Mouse (Mus musculus): ENCODE results near the gene Shb. TPM values are rescaled to one million over a fixed set of nuclear protein-coding genes. Genes with fewer than 3 reads are reported as not detected.

Gene Shb
- polyA plus RNA-seq, 1 experiment from 2014 or later: 8.2 TPM

GRCm38 (mm10) chr4:45478178-45478577 lies 54.1 kb downstream of the Shb start:
- Histone ChIP-seq H3K4me2 (ENCODE audit: low read depth, low read length, severe bottlenecking) (no peak overlapping the region), H3K9me3 (ENCODE audit: control insufficient read depth, low read length) (no peaks in the 10 kb centered on the region), H3K36me3 (ENCODE audit: control insufficient read depth, insufficient read depth, low read length) (no peaks in the 10 kb centered on the region), H3K27ac (ENCODE audit: low read depth, low read length) (no peak overlapping the region), H3K9ac (ENCODE audit: low read length) (no peak overlapping the region), H3K4me3 (ENCODE audit: low read depth, low read length) (no peak overlapping the region), H3K27me3 (ENCODE audit: control insufficient read depth, insufficient read depth, low read length) (no peaks in the 10 kb centered on the region), H3K4me1 (replicated peaks; ENCODE audit: control insufficient read depth, insufficient read depth, low read length) (peaks cover 30% of the 10 kb centered on the region)
- ATAC-seq (replicated peaks; ENCODE audit: low FRiP score): 0 out of 2 replicates have a peak, but pooled peaks have one; percentile 36
- 30% methylated on average over 7 of the region's 7 CpGs for WGBS
- no peak for DNase-seq (ENCODE audit: low spot score)

GRCm38 (mm10) chr4:45477047-45477446 lies 55.2 kb downstream of the Shb start:
- Histone ChIP-seq H3K36me3 (ENCODE audit: control insufficient read depth, insufficient read depth, low read length) (no peaks in the 10 kb centered on the region), H3K4me1 (replicated peaks; ENCODE audit: control insufficient read depth, insufficient read depth, low read length) (peaks cover 31% of the 10 kb centered on the region), H3K9ac (ENCODE audit: low read length) (no peak overlapping the region), H3K4me2 (ENCODE audit: low read depth, low read length, severe bottlenecking) (no peak overlapping the region), H3K9me3 (ENCODE audit: control insufficient read depth, low read length) (no peaks in the 10 kb centered on the region), H3K27me3 (ENCODE audit: control insufficient read depth, insufficient read depth, low read length) (no peaks in the 10 kb centered on the region), H3K27ac (ENCODE audit: low read depth, low read length) (no peak overlapping the region), H3K4me3 (ENCODE audit: low read depth, low read length) (no peak overlapping the region)
- no peak for ATAC-seq (replicated peaks; ENCODE audit: low FRiP score)
- DNase-seq (ENCODE audit: low spot score): no peak
- 88% methylated on average over 3 of the region's 3 CpGs for WGBS

GRCm38 (mm10) chr4:45474832-45475231 lies 57.4 kb downstream of the Shb start:
- no peak overlapping the region for H3K9ac ChIP-seq (ENCODE audit: low read length)
- no peak overlapping the region for H3K4me2 ChIP-seq (ENCODE audit: low read depth, low read length, severe bottlenecking)
- no peak overlapping the region for H3K27ac ChIP-seq (ENCODE audit: low read depth, low read length)
- no peaks in the 10 kb centered on the region for H3K9me3 ChIP-seq (ENCODE audit: control insufficient read depth, low read length)
- ATAC-seq (replicated peaks; ENCODE audit: low FRiP score) (no peak), DNase-seq (ENCODE audit: low spot score) (no peak)
- no peaks in the 10 kb centered on the region for H3K27me3 ChIP-seq (ENCODE audit: control insufficient read depth, insufficient read depth, low read length)
- H3K4me1 ChIP-seq (replicated peaks; ENCODE audit: control insufficient read depth, insufficient read depth, low read length): peaks cover 28% of the 10 kb centered on the region
- WGBS: 92% methylated on average over 5 of the region's 5 CpGs
- H3K36me3 ChIP-seq (ENCODE audit: control insufficient read depth, insufficient read depth, low read length): no peaks in the 10 kb centered on the region
- H3K4me3 ChIP-seq (ENCODE audit: low read depth, low read length): no peak overlapping the region

GRCm38 (mm10) chr4:45474131-45474530 lies 58.1 kb downstream of the Shb start:
- Histone ChIP-seq H3K4me3 (ENCODE audit: low read depth, low read length) (no peak overlapping the region), H3K27ac (ENCODE audit: low read depth, low read length) (no peak overlapping the region), H3K4me1 (replicated peaks; ENCODE audit: control insufficient read depth, insufficient read depth, low read length) (peaks cover 24% of the 10 kb centered on the region), H3K36me3 (ENCODE audit: control insufficient read depth, insufficient read depth, low read length) (no peaks in the 10 kb centered on the region), H3K27me3 (ENCODE audit: control insufficient read depth, insufficient read depth, low read length) (no peaks in the 10 kb centered on the region), H3K9me3 (ENCODE audit: control insufficient read depth, low read length) (no peaks in the 10 kb centered on the region), H3K4me2 (ENCODE audit: low read depth, low read length, severe bottlenecking) (no peak overlapping the region), H3K9ac (ENCODE audit: low read length) (no peak overlapping the region)
- ATAC-seq (replicated peaks; ENCODE audit: low FRiP score) (no peak), DNase-seq (ENCODE audit: low spot score) (no peak)
- WGBS: 96% methylated on average over 4 of the region's 4 CpGs

- Histone ChIP-seq H3K36me3 (ENCODE audit: control insufficient read depth, insufficient read depth, low read length) (no peaks in the 10 kb centered on the region), H3K27me3 (ENCODE audit: control insufficient read depth, insufficient read depth, low read length) (no peaks in the 10 kb centered on the region), H3K4me3 (ENCODE audit: low read depth, low read length) (no peak overlapping the region), H3K9ac (ENCODE audit: low read length) (no peak overlapping the region), H3K9me3 (ENCODE audit: control insufficient read depth, low read length) (no peaks in the 10 kb centered on the region), H3K4me2 (ENCODE audit: low read depth, low read length, severe bottlenecking) (no peak overlapping the region), H3K4me1 (replicated peaks; ENCODE audit: control insufficient read depth, insufficient read depth, low read length) (peaks cover 15% of the 10 kb centered on the region), H3K27ac (ENCODE audit: low read depth, low read length) (no peak overlapping the region)
- WGBS: 50% methylated on average over 11 of the region's 11 CpGs
- ATAC-seq (replicated peaks; ENCODE audit: low FRiP score) (no peak; the same call in 1 of the 2 replicates), DNase-seq (ENCODE audit: low spot score) (no peak)
Measured at GRCm38 (mm10) chr4:45473129-45473528, 59.1 kb downstream of the Shb start.

GRCm38 (mm10) chr4:45472706-45473105 lies 59.6 kb downstream of the Shb start:
- Histone ChIP-seq H3K27ac (ENCODE audit: low read depth, low read length) (no peak overlapping the region), H3K4me1 (replicated peaks; ENCODE audit: control insufficient read depth, insufficient read depth, low read length) (peaks cover 13% of the 10 kb centered on the region), H3K9me3 (ENCODE audit: control insufficient read depth, low read length) (no peaks in the 10 kb centered on the region), H3K4me3 (ENCODE audit: low read depth, low read length) (no peak overlapping the region), H3K4me2 (ENCODE audit: low read depth, low read length, severe bottlenecking) (no peak overlapping the region), H3K36me3 (ENCODE audit: control insufficient read depth, insufficient read depth, low read length) (no peaks in the 10 kb centered on the region), H3K27me3 (ENCODE audit: control insufficient read depth, insufficient read depth, low read length) (no peaks in the 10 kb centered on the region), H3K9ac (ENCODE audit: low read length) (no peak overlapping the region)
- 83% methylated on average over 6 of the region's 6 CpGs for WGBS
- ATAC-seq (replicated peaks; ENCODE audit: low FRiP score): no peak
- no peak for DNase-seq (ENCODE audit: low spot score)

GRCm38 (mm10) chr4:45471654-45472556 lies 60.4 kb downstream of the Shb start:
- Histone ChIP-seq H3K4me2 (ENCODE audit: low read depth, low read length, severe bottlenecking) (no peak overlapping the region), H3K4me3 (ENCODE audit: low read depth, low read length) (no peak overlapping the region), H3K27ac (ENCODE audit: low read depth, low read length) (no peak overlapping the region), H3K36me3 (ENCODE audit: control insufficient read depth, insufficient read depth, low read length) (no peaks in the 10 kb centered on the region), H3K4me1 (replicated peaks; ENCODE audit: control insufficient read depth, insufficient read depth, low read length) (peaks cover 6% of the 10 kb centered on the region), H3K9me3 (ENCODE audit: control insufficient read depth, low read length) (no peaks in the 10 kb centered on the region), H3K9ac (ENCODE audit: low read length) (no peak overlapping the region), H3K27me3 (ENCODE audit: control insufficient read depth, insufficient read depth, low read length) (no peaks in the 10 kb centered on the region)
- DNase-seq (ENCODE audit: low spot score) (no peak), ATAC-seq (replicated peaks; ENCODE audit: low FRiP score) (no peak)
- 76% methylated on average over 11 of the region's 11 CpGs for WGBS

GRCm38 (mm10) chr4:45469057-45469456 lies 63.2 kb downstream of the Shb start:
- Histone ChIP-seq H3K36me3 (ENCODE audit: control insufficient read depth, insufficient read depth, low read length) (no peaks in the 10 kb centered on the region), H3K9me3 (ENCODE audit: control insufficient read depth, low read length) (no peaks in the 10 kb centered on the region), H3K27ac (ENCODE audit: low read depth, low read length) (no peak overlapping the region), H3K9ac (ENCODE audit: low read length) (no peak overlapping the region), H3K4me3 (ENCODE audit: low read depth, low read length) (no peak overlapping the region), H3K27me3 (ENCODE audit: control insufficient read depth, insufficient read depth, low read length) (no peaks in the 10 kb centered on the region), H3K4me2 (ENCODE audit: low read depth, low read length, severe bottlenecking) (no peak overlapping the region), H3K4me1 (replicated peaks; ENCODE audit: control insufficient read depth, insufficient read depth, low read length) (peaks cover 10% of the 10 kb centered on the region; the same call in 1 of the 2 replicates)
- 83% methylated on average over 6 of the region's 6 CpGs for WGBS
- DNase-seq (ENCODE audit: low spot score) (no peak), ATAC-seq (replicated peaks; ENCODE audit: low FRiP score) (no peak)

- WGBS: 83% methylated on average over 6 of the region's 6 CpGs
Measured at GRCm38 (mm10) chr4:45468507-45468906, 63.8 kb downstream of the Shb start.

More at GRCm38 (mm10) chr4:45468507-45468906, 63.8 kb downstream of the Shb start:
- ATAC-seq (replicated peaks; ENCODE audit: low FRiP score) (no peak), DNase-seq (ENCODE audit: low spot score) (no peak)
- H3K27ac ChIP-seq (ENCODE audit: low read depth, low read length): no peak overlapping the region
- no peaks in the 10 kb centered on the region for H3K36me3 ChIP-seq (ENCODE audit: control insufficient read depth, insufficient read depth, low read length)
- H3K9me3 ChIP-seq (ENCODE audit: control insufficient read depth, low read length): no peaks in the 10 kb centered on the region
- peaks cover 9% of the 10 kb centered on the region; the same call in 1 of the 2 replicates for H3K4me1 ChIP-seq (replicated peaks; ENCODE audit: control insufficient read depth, insufficient read depth, low read length)
- H3K9ac ChIP-seq (ENCODE audit: low read length): no peak overlapping the region
- H3K27me3 ChIP-seq (ENCODE audit: control insufficient read depth, insufficient read depth, low read length): no peaks in the 10 kb centered on the region
- no peak overlapping the region for H3K4me3 ChIP-seq (ENCODE audit: low read depth, low read length)
- no peak overlapping the region for H3K4me2 ChIP-seq (ENCODE audit: low read depth, low read length, severe bottlenecking)

All from forebrain, embryonic 11.5 days (tissue).